Mouse (Mus musculus) inflammation-experienced regulatory T-cells, adult 16 weeks (primary cell): ENCODE measurements around the gene Btbd35f22. TPM values are rescaled to one million over a fixed set of nuclear protein-coding genes. Genes with fewer than 3 reads are reported as not detected.

Source experiments
- polyA plus RNA-seq: library from polyadenylated mRNA; unstranded; fragments of 100-300 nt; shearing (Covaris generic); gene quantifications from one replicate; pipeline ENCODE4 v1.2.1, GENCODE M21; 2017

Btbd35f22 gene
- not detected for polyA plus RNA-seq

DNA sequence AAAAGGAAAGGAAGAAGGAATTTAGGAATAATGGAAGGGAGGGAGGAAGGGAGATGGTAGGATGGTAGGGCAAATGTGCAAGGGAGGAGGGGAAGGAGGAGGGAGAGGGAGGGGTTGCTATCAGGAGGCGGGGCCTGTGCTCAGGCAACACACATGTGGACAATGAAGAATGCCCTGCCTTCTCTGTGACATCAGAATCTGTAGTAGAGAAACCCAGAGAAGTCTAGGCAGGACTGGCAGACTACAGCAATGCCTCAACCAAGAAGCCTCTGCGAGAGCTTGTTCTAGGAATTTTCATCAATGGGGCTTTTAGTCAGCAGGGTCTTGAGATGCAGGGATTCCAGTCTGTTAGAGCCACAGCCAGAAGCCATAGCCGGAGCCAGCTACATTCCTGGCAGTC is at the start of gene Btbd35f22:
Gene Btbd35f22, plus strand, starts transcription at position 301 of the 400 bp plus-strand sequence.

Other genes with a start within 250 kb of the Btbd35f22 start
- gene Gm21637, start 85.8 kb upstream of the Btbd35f22 start, polyA plus RNA-seq = not detected
- gene Btbd35f2, start 230.6 kb downstream of the Btbd35f22 start, polyA plus RNA-seq = not detected